Mouse (Mus musculus) bone marrow macrophage, adult 2 months (primary cell): ENCODE results near the gene St7. TPM values are rescaled to one million over a fixed set of nuclear protein-coding genes. Genes with fewer than 3 reads are reported as not detected.
A peak's percentile ranks its signal among the peaks of the same experiment; 100 is the strongest.

Experiments
- H3K27ac ChIP-seq: 2 replicates; pipeline ENCODE4 v1.5.1; 2012; ENCODE audit warnings: low read depth, low read length; ENCODE audit not compliant: insufficient read depth
- H3K4me1 ChIP-seq: 2 replicates; pipeline ENCODE4 v1.6.1; 2012; ENCODE audit warnings: low read length; ENCODE audit not compliant: control insufficient read depth, insufficient read depth
- H3K4me3 ChIP-seq: 2 replicates; pipeline ENCODE4 v1.5.1; 2012; ENCODE audit warnings: mild to moderate bottlenecking, low read length, moderate library complexity; ENCODE audit not compliant: insufficient read depth
- CTCF ChIP-seq: IDR thresholded peaks from 2 replicates; pipeline ENCODE4 v1.5.1; 2012; ENCODE audit warnings: low read depth, mild to moderate bottlenecking, low read length, moderate library complexity
- POLR2A ChIP-seq: IDR thresholded peaks from 2 replicates; pipeline ENCODE4 v1.6.1; 2012; ENCODE audit warnings: mild to moderate bottlenecking, low read depth, low read length, borderline replicate concordance
- polyA plus RNA-seq: library from polyadenylated mRNA; stranded (reverse); fragments of >200 nt; gene quantifications from 2 replicates; pipeline ENCODE4 v1.2.4, GENCODE M21; 2012; ENCODE audit not compliant: missing spikeins, insufficient read depth, insufficient read length

Gene St7
- polyA plus RNA-seq, 1 experiment = 5.3 TPM

GRCm38 (mm10) chr6:17750041-17750660 lies 57.4 kb downstream of the St7 start:
- TF ChIP-seq POLR2A (no peak), CTCF (no peak)
- H3K27ac ChIP-seq = no peak overlapping the region
- H3K4me1 ChIP-seq = peaks cover 27% of the 10 kb centered on the region
- H3K4me3 ChIP-seq = 0 out of 2 replicates have a peak overlapping the region, but pooled peaks have one; percentile 18

GRCm38 (mm10) chr6:17750957-17751356 lies 58.2 kb downstream of the St7 start:
- Histone ChIP-seq H3K4me3 (no peak overlapping the region), H3K4me1 (peaks cover 30% of the 10 kb centered on the region), H3K27ac (no peak overlapping the region)
- no peak for TF ChIP-seq CTCF
- TF ChIP-seq POLR2A = no peak

GRCm38 (mm10) chr6:17755902-17756301 lies 63.2 kb downstream of the St7 start:
- Histone ChIP-seq H3K4me3 (no peak overlapping the region), H3K27ac (no peak overlapping the region), H3K4me1 (peaks cover 23% of the 10 kb centered on the region)
- no peak for TF ChIP-seq POLR2A
- TF ChIP-seq CTCF = no peak

GRCm38 (mm10) chr6:17758568-17758967 lies 65.8 kb downstream of the St7 start:
- Histone ChIP-seq H3K4me1 (peaks cover 23% of the 10 kb centered on the region), H3K27ac (no peak overlapping the region), H3K4me3 (no peak overlapping the region)
- TF ChIP-seq POLR2A = no peak
- no peak for TF ChIP-seq CTCF

GRCm38 (mm10) chr6:17763963-17764659 lies 71.4 kb downstream of the St7 start:
- H3K27ac ChIP-seq = peak overlapping the region; percentile 76
- TF ChIP-seq CTCF (no peak), POLR2A (no peak)
- H3K4me3 ChIP-seq = peak overlapping the region; percentile 41

GRCm38 (mm10) chr6:17764660-17764998 lies 71.9 kb downstream of the St7 start:
- TF ChIP-seq POLR2A = no peak
- TF ChIP-seq CTCF = no peak
- H3K4me1 ChIP-seq = peaks cover 37% of the 10 kb centered on the region
- peak overlapping the region; percentile 41 for H3K4me3 ChIP-seq
- peak overlapping the region; percentile 76 for H3K27ac ChIP-seq

More at GRCm38 (mm10) chr6:17763963-17764659, 71.4 kb downstream of the St7 start:
- H3K4me1 ChIP-seq = peaks cover 38% of the 10 kb centered on the region

GRCm38 (mm10) chr6:17769972-17770644 lies 77.4 kb downstream of the St7 start:
- TF ChIP-seq CTCF = no peak
- no peak for TF ChIP-seq POLR2A
- Histone ChIP-seq H3K27ac (peak overlapping the region; percentile 51), H3K4me3 (peak overlapping the region; percentile 15; the same call in 1 of the 2 replicates), H3K4me1 (peaks cover 37% of the 10 kb centered on the region)

GRCm38 (mm10) chr6:17770645-17771345 lies 78.1 kb downstream of the St7 start:
- peak overlapping the region; percentile 15; the same call in 1 of the 2 replicates for H3K4me3 ChIP-seq
- TF ChIP-seq CTCF (no peak), POLR2A (no peak)
- H3K27ac ChIP-seq = peak overlapping the region; percentile 51
- peaks cover 31% of the 10 kb centered on the region for H3K4me1 ChIP-seq

GRCm38 (mm10) chr6:17771456-17771855 lies 78.7 kb downstream of the St7 start:
- no peak overlapping the region for H3K27ac ChIP-seq
- no peak overlapping the region for H3K4me3 ChIP-seq
- TF ChIP-seq POLR2A (no peak), CTCF (no peak)
- H3K4me1 ChIP-seq = peaks cover 28% of the 10 kb centered on the region

- Histone ChIP-seq H3K4me3 (no peak overlapping the region), H3K4me1 (peaks cover 25% of the 10 kb centered on the region), H3K27ac (no peak overlapping the region)
- TF ChIP-seq POLR2A = no peak
- TF ChIP-seq CTCF = no peak
These were observed 79.8 kb downstream of the St7 start for GRCm38 (mm10) chr6:17772514-17772913.
